Mouse (Mus musculus) adrenal gland, adult 8-10 months (tissue): Measurements from ENCODE around the gene Car15. TPM values are rescaled to one million over a fixed set of nuclear protein-coding genes. Genes with fewer than 3 reads are reported as not detected.

Experiments
- DNase-seq: peaks from one replicate; pipeline ENCODE4 v3.0.0; 2022
- total RNA-seq, 4 experiments: library from RNA; stranded (reverse); gene quantifications; 2 replicates each; pipeline ENCODE4 v1.2.4; 2022

The Car15 gene
- total RNA-seq, 4 experiments from 2014 or later, result 0.94 to 3.6 (median 2.3) TPM

DNA sequence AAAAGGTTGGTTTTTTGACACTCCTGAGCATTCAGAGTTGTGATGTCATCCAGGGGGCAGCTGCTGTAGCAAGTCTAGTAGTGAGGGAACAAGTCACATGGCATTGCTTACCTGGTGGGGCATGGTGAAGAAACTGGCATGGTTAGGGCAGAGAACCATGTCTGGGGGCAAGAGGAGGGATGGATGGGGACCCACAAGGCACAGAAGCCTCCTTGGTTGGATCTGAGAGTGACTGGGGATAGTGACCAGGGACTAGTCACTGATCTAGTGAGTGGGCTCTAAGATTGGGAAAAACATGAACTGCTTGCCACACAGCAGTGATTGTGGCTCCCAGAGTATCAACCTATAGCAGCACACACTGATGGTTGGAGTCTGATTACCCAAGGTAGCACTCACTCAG, 38.6 kb downstream of the Car15 start:
- DNase-seq, result no peak

GRCm38 (mm10) chr16:17798321-17799180, 39.6 kb downstream of the Car15 start:
- no peak for DNase-seq

DNA sequence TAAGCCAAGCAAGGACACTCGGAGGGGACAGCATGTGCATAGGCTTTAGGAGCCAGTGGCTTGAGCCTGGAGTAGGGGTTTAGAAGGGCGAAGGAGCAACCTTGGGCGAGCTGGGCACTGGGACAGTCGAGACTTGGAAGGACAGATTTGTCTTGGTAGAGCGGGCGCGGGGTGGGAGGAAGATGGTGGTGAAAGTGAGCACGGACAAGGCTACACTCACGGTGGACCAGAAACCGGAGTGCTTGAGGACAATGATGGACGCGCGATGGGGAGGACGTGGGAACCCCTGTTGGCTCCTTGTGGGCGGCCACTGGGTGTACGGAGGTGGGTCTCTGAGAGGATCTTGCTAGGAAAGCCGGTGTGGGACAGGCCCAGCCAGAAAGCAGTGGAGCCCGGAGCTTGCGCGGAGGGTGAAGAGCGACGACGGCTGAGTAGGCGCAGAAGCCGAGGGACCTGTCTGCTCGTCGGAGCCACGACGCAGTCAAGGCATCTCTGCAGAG, 40.3 kb downstream of the Car15 start:
- DNase-seq, result no peak

- no peak for DNase-seq
Observed at GRCm38 (mm10) chr16:17796971-17797811, 41.0 kb downstream of the Car15 start, which contains the start of gene Scarf2. Scarf2 (plus strand) TSS chr16:17797282.

DNA sequence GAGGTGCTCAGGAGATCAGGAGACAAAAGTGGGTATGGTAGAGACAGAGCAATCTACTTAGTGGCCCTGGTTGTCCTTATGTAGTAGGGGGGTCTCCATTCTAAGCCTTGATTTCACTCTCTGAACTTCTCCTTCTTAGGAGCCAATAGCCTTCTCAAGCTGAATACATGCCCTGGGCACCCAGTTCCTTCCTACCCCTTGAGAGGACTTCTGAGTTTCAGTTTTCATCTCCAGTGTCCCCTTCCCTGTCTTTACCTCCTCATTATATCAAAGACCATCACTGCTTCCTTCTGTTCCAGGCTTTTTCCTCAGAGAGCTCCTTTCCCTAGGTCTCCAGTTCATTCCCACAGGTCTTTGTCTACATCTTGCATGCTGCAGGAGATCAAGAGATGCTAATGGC, 41.6 kb downstream of the Car15 start:
- DNase-seq, result no peak

DNA sequence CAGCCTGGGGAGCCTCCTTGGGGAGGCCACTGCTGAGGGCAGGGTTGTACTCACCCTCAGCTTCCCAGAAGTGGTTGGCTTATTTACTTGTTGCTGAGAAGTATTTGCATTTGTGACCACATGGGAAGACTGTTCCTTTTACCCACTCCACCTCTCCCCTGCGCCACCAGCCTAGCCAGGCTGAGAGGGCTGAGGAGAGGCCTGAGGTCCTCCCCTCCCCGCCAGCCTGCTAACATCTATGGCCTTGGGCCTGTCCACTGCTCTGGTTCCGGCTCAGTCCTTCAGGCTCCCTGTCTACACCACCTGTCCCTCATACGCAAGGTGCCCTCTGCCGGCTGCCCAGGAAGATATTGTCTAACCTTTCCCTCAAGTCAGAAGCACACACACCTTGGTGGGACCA, 42.5 kb downstream of the Car15 start:
- DNase-seq, result no peak

- no peak for DNase-seq
Observed at GRCm38 (mm10) chr16:17794047-17794446, 44.1 kb downstream of the Car15 start.

- DNase-seq, result no peak
Observed at GRCm38 (mm10) chr16:17792728-17793127, 45.4 kb downstream of the Car15 start.

- DNase-seq, result no peak
Observed at GRCm38 (mm10) chr16:17785337-17785736, 52.8 kb downstream of the Car15 start.

Other genes starting within 250 kb of the Car15 start
- 10 to 100 TPM; 33.4 to 48.2 (median 40.4) TPM for gene Smpd4, start 219.0 kb downstream of the Car15 start, total RNA-seq
- gene Ccdc74a, start 191.9 kb downstream of the Car15 start, total RNA-seq, result 1 to 10 TPM in 3 of 4 experiments, under 1 TPM in 1; 0.81 to 3.8 (median 2.1) TPM
- 10 to 100 TPM; 54.1 to 95.8 (median 62.0) TPM for gene Med15, start 105.5 kb downstream of the Car15 start, total RNA-seq
- 10 to 100 TPM; 40.5 to 65.6 (median 50.8) TPM for gene Klhl22, start 78.7 kb downstream of the Car15 start, total RNA-seq
- 10 to 100 TPM; 11.8 to 14.9 (median 13.1) TPM for gene Scarf2, start 41.1 kb downstream of the Car15 start, total RNA-seq
- gene B830017H08Rik, start 5.2 kb downstream of the Car15 start, total RNA-seq, result not detected
- under 1 TPM; 0.23 to 0.73 (median 0.33) TPM for gene Gm20518, start 53.3 kb upstream of the Car15 start, total RNA-seq
- under 1 TPM in 3 of 4 experiments, not detected in 1; 0.08 to 0.17 (median 0.12) TPM for gene Tssk1, start 55.9 kb upstream of the Car15 start, total RNA-seq
- gene Dgcr2, start 60.2 kb upstream of the Car15 start, total RNA-seq, result 10 to 100 TPM; 66.1 to 78.0 (median 76.2) TPM
- not detected for gene Tssk2, start 60.3 kb upstream of the Car15 start, total RNA-seq
- gene Ess2, start 73.0 kb upstream of the Car15 start, total RNA-seq, result 10 to 100 TPM; 16.9 to 28.8 (median 22.5) TPM
- gene Gsc2, start 76.7 kb upstream of the Car15 start, total RNA-seq, result not detected
- gene Slc25a1, start 89.9 kb upstream of the Car15 start, total RNA-seq, result 100 to 1,000 TPM; 184 to 251 (median 197) TPM
- gene Vpreb2, start 142.1 kb upstream of the Car15 start, total RNA-seq, result under 1 TPM in 2 of 4 experiments, not detected in 2; 0.35 to 0.81 TPM
- 10 to 100 TPM; 63.2 to 80.9 (median 74.1) TPM for gene Dgcr6, start 214.5 kb upstream of the Car15 start, total RNA-seq